Mouse (Mus musculus): ENCODE data around the gene Prpf38a. TPM values are rescaled to one million over a fixed set of nuclear protein-coding genes. Genes with fewer than 3 reads are reported as not detected.

Prpf38a gene
- polyA plus RNA-seq (2015; fragmentation: Nextera tagmentation; extraction: Ambion mirVana), result 77.5 and 77.7 TPM in 2 replicates

DNA sequence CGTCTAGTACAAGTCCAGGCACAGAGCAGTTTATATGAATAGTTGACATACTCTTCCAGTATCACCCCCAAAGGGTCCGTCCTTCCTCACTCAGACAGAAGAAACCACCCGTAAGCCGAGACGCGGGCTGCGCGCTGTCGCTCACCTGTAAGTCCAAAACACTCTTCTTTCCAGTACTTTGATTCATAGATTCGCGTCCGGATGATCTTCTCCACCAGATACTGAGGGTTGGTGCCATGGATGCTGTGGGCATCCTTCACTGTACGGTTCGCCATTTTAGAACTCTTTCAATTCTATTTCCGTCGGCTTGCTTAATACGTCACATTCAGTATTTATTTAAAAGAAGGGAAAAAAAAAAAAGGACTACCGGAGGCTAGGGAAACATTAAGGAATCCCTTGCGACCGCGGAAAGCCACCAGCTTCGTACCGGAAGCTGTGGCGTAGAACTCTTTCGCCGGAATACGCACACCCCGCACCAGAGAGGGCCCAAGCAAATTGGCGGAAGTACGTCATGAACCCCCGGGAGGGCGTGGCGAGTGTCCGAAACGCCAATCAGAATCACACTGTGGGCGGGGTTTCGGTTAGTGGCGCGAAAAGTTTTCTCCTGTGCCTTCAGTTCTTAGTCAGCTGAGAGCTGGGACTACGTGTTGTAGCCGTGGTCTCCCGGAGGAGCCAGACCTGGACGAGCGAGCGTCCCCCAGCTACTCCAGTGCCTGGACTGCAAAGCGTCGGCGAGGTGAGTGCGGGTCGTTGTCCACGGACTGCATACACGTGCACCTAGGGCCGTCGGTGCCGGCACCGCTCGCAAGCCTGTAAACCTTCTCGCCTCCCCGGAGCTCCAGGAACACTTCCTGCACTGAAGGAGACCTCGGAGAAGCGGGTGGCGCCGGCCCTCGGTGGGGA lies at the start of gene Prpf38a, which contains the start of gene Orc1:
Gene Prpf38a, minus strand, starts transcription at position 497 of the 903 bp plus-strand sequence.
Gene Orc1, plus strand, starts transcription at position 584 of the 903 bp plus-strand sequence.
- H3K9ac ChIP-seq, result peak within 1 kb of the TSS; percentile 65
- H3K9me3 ChIP-seq, result no peaks in the 10 kb centered on the region
- H3K27ac ChIP-seq, result peak within 1 kb of the TSS; percentile 84
- H3K36me3 ChIP-seq, result peaks cover 20% of the 10 kb centered on the region
- no peaks in the 10 kb centered on the region for H3K27me3 ChIP-seq
- H3K4me3 ChIP-seq, result peak within 1 kb of the TSS; percentile 75
- peak within 1 kb of the TSS; percentile 92 for H3K4me2 ChIP-seq
- WGBS, result under 1% methylated on average over 63 of the region's 64 CpGs
- H3K4me1 ChIP-seq, result peaks cover 20% of the 10 kb centered on the region
- peak; percentile 97 for ATAC-seq (ENCODE audit: insufficient number of reproducible peaks, low FRiP score, low TSS enrichment, low read depth)

DNA sequence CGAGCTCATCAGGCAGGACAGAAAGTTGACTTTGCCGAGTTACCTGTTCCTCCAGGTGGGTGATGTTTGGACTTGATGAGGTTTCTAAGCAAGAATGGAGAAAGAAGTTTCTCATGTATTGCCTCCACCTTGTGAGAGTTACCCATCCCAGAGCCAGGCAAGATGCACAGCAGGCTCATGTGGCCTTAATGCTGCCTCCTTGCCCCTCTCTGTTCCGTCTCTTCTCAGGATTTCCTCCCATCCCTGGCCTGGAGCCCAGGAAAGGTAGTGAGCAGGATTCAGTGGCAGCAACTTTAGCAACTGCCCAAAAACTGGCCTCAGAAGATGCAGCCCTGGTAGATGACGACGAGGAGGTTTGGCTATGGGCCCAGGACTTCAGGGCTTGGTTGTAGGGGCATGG lies 47.9 kb upstream of the Prpf38a start:
- Histone ChIP-seq H3K27ac (no peak overlapping the region), H3K9ac (no peak overlapping the region), H3K4me1 (no peaks in the 10 kb centered on the region), H3K4me2 (no peak overlapping the region), H3K9me3 (no peaks in the 10 kb centered on the region), H3K27me3 (no peaks in the 10 kb centered on the region), H3K4me3 (no peak overlapping the region), H3K36me3 (peaks cover 79% of the 10 kb centered on the region)
- ATAC-seq (ENCODE audit: insufficient number of reproducible peaks, low FRiP score, low TSS enrichment, low read depth), result no peak
- 79% methylated on average over 5 of the region's 5 CpGs for WGBS

DNA sequence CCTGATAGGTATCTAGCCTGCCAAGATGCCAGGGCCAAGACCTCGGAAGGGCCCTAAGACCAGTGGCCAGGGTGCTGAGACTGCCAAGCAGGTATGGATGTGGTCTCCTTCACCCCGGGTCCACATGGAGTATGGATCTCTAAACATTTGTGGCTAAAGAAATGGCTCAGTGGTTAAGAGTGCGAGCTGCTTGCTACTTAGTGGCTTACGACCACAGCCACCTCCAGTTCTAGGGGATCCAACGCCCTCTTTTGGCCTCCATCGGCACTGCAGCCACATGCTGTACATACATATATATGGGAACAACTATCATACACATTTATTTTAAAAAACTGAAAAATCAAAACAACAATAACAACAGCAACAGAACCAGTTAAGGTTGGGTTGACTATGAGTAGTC lies 42.4 kb upstream of the Prpf38a start:
- WGBS, result 96% methylated on average over 6 of the region's 6 CpGs
- no peak overlapping the region for H3K4me2 ChIP-seq
- H3K36me3 ChIP-seq, result peaks cover 25% of the 10 kb centered on the region
- no peak overlapping the region for H3K27ac ChIP-seq
- H3K9me3 ChIP-seq, result no peaks in the 10 kb centered on the region
- no peak overlapping the region for H3K4me3 ChIP-seq
- H3K9ac ChIP-seq, result no peak overlapping the region
- ATAC-seq (ENCODE audit: insufficient number of reproducible peaks, low FRiP score, low TSS enrichment, low read depth), result no peak
- H3K4me1 ChIP-seq, result peaks cover 16% of the 10 kb centered on the region
- no peaks in the 10 kb centered on the region for H3K27me3 ChIP-seq

DNA sequence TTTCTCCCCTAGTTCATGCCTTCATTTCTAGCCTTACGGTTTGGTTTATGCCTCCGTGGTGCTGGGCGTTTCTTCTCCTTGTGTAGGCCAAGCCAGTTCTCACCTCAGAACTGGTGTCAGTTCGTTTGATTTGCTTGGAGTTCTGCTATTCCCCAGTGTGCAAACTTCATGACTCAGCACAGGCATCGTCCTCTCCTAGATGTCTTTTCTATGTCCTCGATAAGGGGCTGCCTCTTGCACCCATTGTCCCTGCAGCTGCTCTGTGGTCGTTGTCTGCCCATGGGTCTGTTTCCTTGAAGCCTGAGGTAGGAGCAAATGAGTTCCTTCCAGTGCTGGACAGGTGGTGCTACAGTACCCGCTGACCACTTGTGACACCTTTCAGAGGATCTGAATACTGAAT lies 41.4 kb upstream of the Prpf38a start:
- H3K27me3 ChIP-seq, result no peaks in the 10 kb centered on the region
- H3K4me3 ChIP-seq, result peak overlapping the region; percentile 85
- peak overlapping the region; percentile 82 for H3K4me2 ChIP-seq
- H3K4me1 ChIP-seq, result peaks cover 16% of the 10 kb centered on the region
- H3K9ac ChIP-seq, result peak overlapping the region; percentile 97
- no peaks in the 10 kb centered on the region for H3K9me3 ChIP-seq
- peak overlapping the region; percentile 96 for H3K27ac ChIP-seq
- peaks cover 15% of the 10 kb centered on the region for H3K36me3 ChIP-seq
- ATAC-seq (ENCODE audit: insufficient number of reproducible peaks, low FRiP score, low TSS enrichment, low read depth), result no peak
- 14% methylated on average over 8 of the region's 8 CpGs for WGBS

DNA sequence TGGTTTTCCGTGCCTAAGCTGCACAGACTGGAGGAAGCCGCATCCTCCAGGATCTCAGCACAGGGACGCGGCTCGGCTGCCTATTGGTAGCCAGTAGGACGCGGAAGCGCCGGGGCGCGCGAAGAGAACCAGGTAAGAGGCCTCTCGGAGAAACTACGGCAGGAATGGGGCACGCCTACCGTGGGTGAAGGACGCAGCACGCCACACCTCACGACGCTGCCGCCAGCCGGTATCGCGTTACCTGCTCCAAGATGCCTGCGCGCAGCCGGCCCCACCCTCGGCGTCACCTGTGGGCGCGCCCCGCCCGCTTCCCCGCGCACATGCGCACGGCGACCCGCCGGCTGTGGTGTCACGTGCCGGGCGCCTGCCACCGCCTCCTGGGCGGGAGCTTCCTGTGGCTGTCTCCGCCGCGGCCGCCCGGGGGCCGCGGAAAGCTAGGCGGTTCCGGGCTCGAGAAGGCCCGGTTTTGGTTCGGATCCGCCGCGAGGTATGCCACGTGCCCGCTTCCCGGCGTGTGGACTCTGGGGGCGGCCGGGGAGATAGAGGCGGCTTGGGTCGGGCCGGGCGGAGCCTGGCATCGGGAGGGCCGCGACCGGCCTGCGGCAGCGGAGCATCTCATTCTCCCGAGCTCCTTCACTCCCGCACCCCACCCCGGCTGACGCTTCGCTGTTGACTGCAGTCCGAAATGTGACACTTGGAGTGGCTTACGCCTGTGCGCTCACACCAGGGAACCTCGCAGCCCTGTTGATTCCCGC lies 40.6 kb upstream of the Prpf38a start, which contains the start of gene Cc2d1b:
Gene Cc2d1b, plus strand, starts transcription at position 354 of the 755 bp plus-strand sequence.
- under 1% methylated on average over 78 of the region's 86 CpGs for WGBS
- H3K27ac ChIP-seq, result peak within 1 kb of the TSS; percentile 96
- no peaks in the 10 kb centered on the region for H3K9me3 ChIP-seq
- peak; percentile 94 for ATAC-seq (ENCODE audit: insufficient number of reproducible peaks, low FRiP score, low TSS enrichment, low read depth)
- H3K4me1 ChIP-seq, result peaks cover 16% of the 10 kb centered on the region
- H3K36me3 ChIP-seq, result peaks cover 10% of the 10 kb centered on the region
- H3K4me2 ChIP-seq, result peak within 1 kb of the TSS; percentile 82
- H3K4me3 ChIP-seq, result peak within 1 kb of the TSS; percentile 85
- H3K27me3 ChIP-seq, result no peaks in the 10 kb centered on the region
- H3K9ac ChIP-seq, result peak within 1 kb of the TSS; percentile 97

DNA sequence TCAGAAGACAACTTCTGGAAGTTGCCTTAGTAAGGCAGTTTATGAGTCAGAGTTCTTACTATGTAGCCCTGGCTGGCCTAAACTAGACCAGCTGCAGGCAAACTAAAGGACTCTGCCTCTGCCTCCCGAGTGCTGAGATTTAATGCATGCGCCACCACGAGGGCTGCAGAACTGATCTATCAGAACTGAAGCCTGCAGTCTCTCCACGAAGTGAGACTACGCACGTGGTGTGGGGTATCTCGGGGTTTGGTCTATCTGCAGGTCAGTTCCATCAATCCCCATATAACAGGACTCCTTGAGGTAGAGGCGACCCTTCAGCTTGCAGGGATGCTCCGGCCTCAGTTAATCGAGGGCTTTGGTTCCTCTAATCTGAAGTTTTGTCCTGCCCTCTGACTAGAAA lies 40.0 kb upstream of the Prpf38a start:
- peaks cover 16% of the 10 kb centered on the region for H3K4me1 ChIP-seq
- ATAC-seq (ENCODE audit: insufficient number of reproducible peaks, low FRiP score, low TSS enrichment, low read depth), result no peak; the same call in 1 of the 2 replicates
- peaks cover 4% of the 10 kb centered on the region for H3K36me3 ChIP-seq
- peak overlapping the region; percentile 82 for H3K4me2 ChIP-seq
- H3K4me3 ChIP-seq, result peak overlapping the region; percentile 85
- 2% methylated on average over 10 of the region's 10 CpGs for WGBS
- H3K27ac ChIP-seq, result peak overlapping the region; percentile 96
- no peaks in the 10 kb centered on the region for H3K9me3 ChIP-seq
- peak overlapping the region; percentile 97 for H3K9ac ChIP-seq
- no peaks in the 10 kb centered on the region for H3K27me3 ChIP-seq

DNA sequence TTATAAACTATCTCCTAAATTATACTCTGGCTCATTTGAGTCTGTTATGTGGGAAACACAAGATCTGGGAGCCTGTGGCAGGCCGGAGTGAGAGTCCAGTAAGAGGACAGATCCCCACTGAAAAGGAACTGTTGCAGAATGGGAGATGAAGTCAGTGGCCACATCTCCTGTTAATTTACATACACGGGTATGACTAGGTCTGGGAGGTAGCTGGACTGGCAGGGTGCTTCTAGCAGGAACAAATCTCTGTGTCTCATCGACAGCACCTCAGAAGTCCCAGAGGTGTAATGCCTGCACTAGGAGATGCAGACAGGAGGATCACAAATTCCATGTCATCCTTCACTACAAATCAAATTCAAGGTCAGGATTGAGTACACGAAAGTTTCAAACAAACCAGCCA lies 39.5 kb upstream of the Prpf38a start:
- Histone ChIP-seq H3K27ac (peak overlapping the region; percentile 96), H3K4me1 (peaks cover 16% of the 10 kb centered on the region), H3K27me3 (no peaks in the 10 kb centered on the region), H3K36me3 (0 out of 2 replicates have a peak, but pooled peaks cover 3% of the 10 kb centered on the region), H3K9me3 (no peaks in the 10 kb centered on the region), H3K9ac (no peak overlapping the region), H3K4me2 (0 out of 2 replicates have a peak overlapping the region, but pooled peaks have one; percentile 82), H3K4me3 (peak overlapping the region; percentile 85)
- 66% methylated on average over 4 of the region's 4 CpGs for WGBS
- no peak for ATAC-seq (ENCODE audit: insufficient number of reproducible peaks, low FRiP score, low TSS enrichment, low read depth)

DNA sequence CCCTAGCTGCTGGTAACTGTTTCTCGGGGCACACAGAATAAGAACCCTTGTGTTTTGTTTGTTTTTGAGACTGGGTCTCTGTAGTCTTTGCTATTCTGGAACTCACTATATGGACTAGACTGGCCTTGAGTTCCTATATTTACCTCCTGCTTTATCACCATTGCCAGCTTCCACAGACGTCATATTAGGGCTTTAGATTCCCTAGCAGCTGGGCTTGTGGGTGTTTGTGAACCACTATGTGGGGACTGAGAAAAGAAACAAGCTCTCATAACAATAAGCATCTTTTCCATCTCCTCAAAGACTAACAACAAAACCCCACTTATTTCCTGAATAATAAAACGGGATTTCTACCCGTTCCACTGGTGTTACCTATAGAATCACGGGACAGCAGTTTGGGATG lies 31.8 kb upstream of the Prpf38a start:
- H3K9me3 ChIP-seq, result no peaks in the 10 kb centered on the region
- H3K9ac ChIP-seq, result no peak overlapping the region
- H3K36me3 ChIP-seq, result peaks cover 9% of the 10 kb centered on the region; the same call in 1 of the 2 replicates
- H3K27ac ChIP-seq, result no peak overlapping the region
- H3K4me1 ChIP-seq, result no peaks in the 10 kb centered on the region
- 90% methylated on average over 5 of the region's 5 CpGs for WGBS
- H3K27me3 ChIP-seq, result no peaks in the 10 kb centered on the region
- no peak for ATAC-seq (ENCODE audit: insufficient number of reproducible peaks, low FRiP score, low TSS enrichment, low read depth)
- no peak overlapping the region for H3K4me3 ChIP-seq
- H3K4me2 ChIP-seq, result no peak overlapping the region

DNA sequence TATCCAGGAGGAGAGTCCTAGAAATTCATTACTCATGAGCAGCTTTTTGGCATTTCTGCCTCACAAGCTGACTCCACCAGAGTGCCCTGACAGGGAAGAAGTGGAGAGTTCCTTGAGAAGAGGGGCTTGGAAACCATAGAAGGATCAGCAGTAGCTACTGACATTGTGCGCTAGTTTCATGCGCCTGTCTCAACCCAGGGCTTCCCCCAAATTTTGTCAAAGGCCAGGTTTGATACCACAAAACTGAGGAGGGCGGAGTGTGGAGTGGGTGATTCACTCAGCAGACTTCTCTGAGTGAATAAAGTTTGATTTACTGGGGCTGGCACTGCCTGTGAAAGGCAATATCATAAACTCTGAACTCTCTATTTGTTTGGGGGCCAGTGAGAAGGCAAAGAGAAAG lies 29.5 kb upstream of the Prpf38a start:
- Histone ChIP-seq H3K4me2 (no peak overlapping the region), H3K27me3 (no peaks in the 10 kb centered on the region), H3K36me3 (peaks cover 25% of the 10 kb centered on the region), H3K27ac (no peak overlapping the region), H3K4me1 (no peaks in the 10 kb centered on the region), H3K9me3 (no peaks in the 10 kb centered on the region), H3K4me3 (no peak overlapping the region), H3K9ac (no peak overlapping the region)
- 85% methylated on average over 3 of the region's 3 CpGs for WGBS
- no peak for ATAC-seq (ENCODE audit: insufficient number of reproducible peaks, low FRiP score, low TSS enrichment, low read depth)

DNA sequence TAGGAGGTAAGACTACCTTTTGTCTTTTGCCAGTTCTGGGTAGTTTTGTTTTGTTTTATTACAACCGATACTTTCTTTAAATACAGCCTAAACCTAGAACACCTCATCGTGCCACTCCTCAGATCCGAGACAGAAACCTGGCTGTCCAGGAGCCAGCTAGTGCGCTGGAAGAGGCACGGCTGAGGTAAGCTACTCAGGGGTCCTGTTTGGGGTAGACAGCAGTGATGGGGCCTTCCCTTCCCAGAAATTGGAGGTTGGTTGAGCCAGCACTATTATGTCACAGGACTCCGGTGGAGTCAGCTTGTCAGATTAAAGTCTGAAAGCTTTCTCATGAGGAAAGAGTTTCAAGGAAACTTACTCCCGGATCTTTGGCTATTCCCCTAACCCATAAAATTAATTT lies 22.7 kb upstream of the Prpf38a start:
- peaks cover 52% of the 10 kb centered on the region for H3K36me3 ChIP-seq
- no peak for ATAC-seq (ENCODE audit: insufficient number of reproducible peaks, low FRiP score, low TSS enrichment, low read depth)
- H3K4me1 ChIP-seq, result no peaks in the 10 kb centered on the region
- no peak overlapping the region for H3K27ac ChIP-seq
- H3K9me3 ChIP-seq, result no peaks in the 10 kb centered on the region
- no peak overlapping the region for H3K4me2 ChIP-seq
- 95% methylated on average over 7 of the region's 7 CpGs for WGBS
- no peak overlapping the region for H3K9ac ChIP-seq
- H3K4me3 ChIP-seq, result no peak overlapping the region
- H3K27me3 ChIP-seq, result no peaks in the 10 kb centered on the region

DNA sequence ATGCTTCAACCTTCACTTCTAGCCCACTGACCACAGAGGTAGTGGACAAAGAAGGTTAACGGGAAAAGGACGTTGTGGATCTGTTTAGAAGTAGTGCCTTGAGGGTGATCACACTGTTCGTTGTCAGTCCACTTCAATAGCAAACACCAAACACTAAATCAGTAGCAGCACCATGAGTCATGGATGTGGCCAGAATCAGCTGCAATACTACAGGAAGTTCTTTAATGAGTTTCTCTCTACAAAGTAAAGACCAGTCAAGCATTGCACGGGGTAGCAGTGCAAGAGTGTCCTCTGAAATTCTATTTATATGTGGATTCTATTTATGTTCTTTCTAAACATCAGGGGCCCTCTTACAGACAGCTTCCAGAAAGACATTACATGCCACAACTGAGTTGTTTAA lies 19.2 kb upstream of the Prpf38a start:
- no peak overlapping the region for H3K4me2 ChIP-seq
- no peaks in the 10 kb centered on the region for H3K27me3 ChIP-seq
- no peak for ATAC-seq (ENCODE audit: insufficient number of reproducible peaks, low FRiP score, low TSS enrichment, low read depth)
- H3K4me3 ChIP-seq, result no peak overlapping the region
- H3K9me3 ChIP-seq, result no peaks in the 10 kb centered on the region
- H3K27ac ChIP-seq, result no peak overlapping the region
- no peak overlapping the region for H3K9ac ChIP-seq
- no peaks in the 10 kb centered on the region for H3K4me1 ChIP-seq
- 82% methylated on average over 4 of the region's 4 CpGs for WGBS
- peaks cover 25% of the 10 kb centered on the region for H3K36me3 ChIP-seq

DNA sequence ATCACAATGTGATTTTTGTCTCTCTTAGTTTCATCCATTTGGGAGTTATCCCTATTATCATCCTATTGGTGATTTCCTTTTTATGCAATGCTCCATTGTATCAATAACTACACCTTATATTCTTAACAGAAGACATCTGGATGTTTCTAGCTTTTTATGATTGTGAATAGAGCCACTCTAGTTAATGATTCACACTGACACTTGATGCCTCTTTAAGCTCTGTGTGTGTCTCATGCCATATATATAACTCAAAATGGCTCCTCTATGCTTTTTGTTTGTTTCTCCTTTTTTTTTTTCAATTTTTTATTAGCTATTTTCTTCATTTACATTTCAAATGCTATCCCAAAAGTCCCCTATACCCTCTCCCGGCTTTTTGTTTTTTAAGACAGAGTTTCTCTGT lies 16.6 kb upstream of the Prpf38a start:
- no peak overlapping the region for H3K4me2 ChIP-seq
- H3K36me3 ChIP-seq, result peaks cover 12% of the 10 kb centered on the region
- no peak overlapping the region for H3K9ac ChIP-seq
- no peak overlapping the region for H3K4me3 ChIP-seq
- H3K4me1 ChIP-seq, result no peaks in the 10 kb centered on the region
- ATAC-seq (ENCODE audit: insufficient number of reproducible peaks, low FRiP score, low TSS enrichment, low read depth), result no peak
- WGBS, result 69% methylated on average over 1 of the region's 1 CpGs
- no peaks in the 10 kb centered on the region for H3K27me3 ChIP-seq
- H3K27ac ChIP-seq, result no peak overlapping the region
- H3K9me3 ChIP-seq, result no peaks in the 10 kb centered on the region
